Mouse (Mus musculus) heart, adult 2 months (tissue): ENCODE data around the gene Nle1.

ENCODE experiments used
- CTCF ChIP-seq: fragments of 200-600 bp; IDR thresholded peaks from 2 replicates; pipeline ENCODE4 v1.8.1; 2022; ENCODE audit warnings: antibody characterized with exemption, mild to moderate bottlenecking, moderate library complexity
- EP300 ChIP-seq: fragments of 200-500 bp; IDR thresholded peaks from 2 replicates; pipeline ENCODE4 v1.6.1; 2011; ENCODE audit warnings: low read depth, low read length, control low read depth; ENCODE audit not compliant: insufficient read depth

GRCm38 (mm10) chr11:82907651-82908607 is at the start of gene Nle1:
- TF ChIP-seq CTCF = no peak; the same call in 1 of the 2 replicates
- TF ChIP-seq EP300 = peak; percentile 55; the same call in 1 of the 2 replicates
